Mouse (Mus musculus) urinary bladder, adult 18-20 months (tissue): ENCODE results near the gene Cflar.
"Not testable (repeated sequence)": the region's sequence is repeated elsewhere in the genome, so short reads cannot be mapped to it uniquely, and the experiment has no call there.

Experiments used
- DNase-seq, 2 experiments: peaks; one replicate each; pipeline ENCODE4 v3.0.0; 2022; ENCODE audit warnings: low spot score in 2 of 2, mixed read lengths in 2 of 2

Gene Cflar

GRCm38 (mm10) chr1:58727747-58728589, 16.7 kb downstream of the Cflar start:
- no peak for DNase-seq

GRCm38 (mm10) chr1:58728590-58728868, 17.2 kb downstream of the Cflar start:
- DNase-seq = no peak

GRCm38 (mm10) chr1:58733636-58734035, 22.3 kb downstream of the Cflar start:
- no peak for DNase-seq

GRCm38 (mm10) chr1:58734043-58734920, 23.0 kb downstream of the Cflar start:
- no peak for DNase-seq

- DNase-seq = no peak
Observed at GRCm38 (mm10) chr1:58735962-58736361, 24.7 kb downstream of the Cflar start.

- no peak for DNase-seq
Observed at GRCm38 (mm10) chr1:58736968-58737367, 25.7 kb downstream of the Cflar start.

- no peak for DNase-seq
Observed at GRCm38 (mm10) chr1:58739529-58739928, 28.2 kb downstream of the Cflar start.

GRCm38 (mm10) chr1:58742571-58743021, 31.3 kb downstream of the Cflar start:
- peak in 1 of 2 experiments; percentile 35 for DNase-seq

GRCm38 (mm10) chr1:58743252-58743651, 31.9 kb downstream of the Cflar start:
- no peak for DNase-seq

- DNase-seq = no peak
Observed at GRCm38 (mm10) chr1:58744645-58745044, 33.3 kb downstream of the Cflar start.

- no peak for DNase-seq
Observed at GRCm38 (mm10) chr1:58746880-58747279, 35.6 kb downstream of the Cflar start.

GRCm38 (mm10) chr1:58759451-58759850, 48.1 kb downstream of the Cflar start:
- DNase-seq = no peak

- DNase-seq = no peak
Observed at GRCm38 (mm10) chr1:58760581-58760980, 49.3 kb downstream of the Cflar start.

GRCm38 (mm10) chr1:58761391-58762275, 50.3 kb downstream of the Cflar start:
- DNase-seq = not testable (repeated sequence)

GRCm38 (mm10) chr1:58762576-58762975, 51.3 kb downstream of the Cflar start:
- no peak for DNase-seq

GRCm38 (mm10) chr1:58766446-58766845, 55.1 kb downstream of the Cflar start:
- DNase-seq = not testable (repeated sequence)

GRCm38 (mm10) chr1:58769136-58769535, 57.8 kb downstream of the Cflar start:
- DNase-seq = no peak

- no peak for DNase-seq
Observed at GRCm38 (mm10) chr1:58769701-58770100, 58.4 kb downstream of the Cflar start.

- no peak for DNase-seq
Observed at GRCm38 (mm10) chr1:58770111-58770720, 58.9 kb downstream of the Cflar start.

- DNase-seq = no peak
Observed at GRCm38 (mm10) chr1:58772084-58772483, 60.8 kb downstream of the Cflar start.

GRCm38 (mm10) chr1:58773280-58773679, 62.0 kb downstream of the Cflar start:
- no peak for DNase-seq
